Mouse (Mus musculus): Measurements from ENCODE around the gene Hist1h3f. TPM values are rescaled to one million over a fixed set of nuclear protein-coding genes. Genes with fewer than 3 reads are reported as not detected.
"Not testable (repeated sequence)": the region's sequence is repeated elsewhere in the genome, so short reads cannot be mapped to it uniquely, and the experiment has no call there.

Hist1h3f gene
- total RNA-seq, 2 experiments from 2014 or later: 16.0 to 17.8 TPM

GRCm38 (mm10) chr13:23573898-23574524 lies 30.2 kb downstream of the Hist1h3f start, which contains the start of the genes Hist1h2bf and Hist1h2ad:
TSS of gene Hist1h2bf (minus strand) at chr13:23574196.
TSS of gene Hist1h2ad (plus strand) at chr13:23574381.
- peak; percentile 95 to 99 for DNase-seq (ENCODE audit: low spot score in 2 of 2)
- intact Hi-C loops (cut with DNase I): loop anchor here (2.0 kb wide), 1 partner anchor 1857 kb away; the partner anchor contains the start of genes Hist1h2ai, Hist1h2bl and Hist1h3h

GRCm38 (mm10) chr13:23574546-23575170 lies 30.8 kb downstream of the Hist1h3f start:
- DNase-seq (ENCODE audit: low spot score in 2 of 2): not testable (repeated sequence)
- intact Hi-C loops (cut with DNase I): loop anchor here (2.0 to 5.0 kb wide), 2 partner anchors 183 to 1858 kb away; partner anchors contain the start of genes Hist1h2ai, Hist1h2bl, Hist1h3h and Hist1h4b

- DNase-seq (ENCODE audit: low spot score in 2 of 2): peak; percentile 75 to 88
- intact Hi-C loops (cut with DNase I): loop anchor here (2.0 to 5.0 kb wide), 2 partner anchors 182 to 1859 kb away; partner anchors contain the start of genes Hist1h2ai, Hist1h2bl, Hist1h3h and Hist1h4b
These were observed 31.5 kb downstream of the Hist1h3f start, which contains the start of gene Hist1h3d for GRCm38 (mm10) chr13:23575271-23575851. TSS of gene Hist1h3d (plus strand) at chr13:23575763.

DNA sequence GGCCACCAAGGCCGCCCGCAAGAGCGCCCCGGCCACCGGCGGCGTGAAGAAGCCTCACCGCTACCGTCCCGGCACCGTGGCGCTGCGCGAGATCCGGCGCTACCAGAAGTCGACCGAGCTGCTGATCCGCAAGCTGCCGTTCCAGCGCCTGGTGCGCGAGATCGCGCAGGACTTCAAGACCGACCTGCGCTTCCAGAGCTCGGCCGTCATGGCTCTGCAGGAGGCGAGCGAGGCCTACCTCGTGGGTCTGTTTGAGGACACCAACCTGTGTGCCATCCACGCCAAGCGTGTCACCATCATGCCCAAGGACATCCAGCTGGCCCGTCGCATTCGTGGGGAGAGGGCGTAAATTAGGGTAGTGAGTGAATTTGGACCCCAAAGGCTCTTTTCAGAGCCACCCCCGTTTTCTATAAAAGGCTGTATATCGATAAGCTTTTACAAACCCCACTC lies 32.0 kb downstream of the Hist1h3f start:
- intact Hi-C loops (cut with DNase I): loop anchor here (2.0 to 5.0 kb wide), 2 partner anchors 181 to 1859 kb away; partner anchors contain the start of genes Hist1h2ai, Hist1h2bl, Hist1h3h and Hist1h4b

GRCm38 (mm10) chr13:23576351-23576881 lies 32.6 kb downstream of the Hist1h3f start:
- DNase-seq (ENCODE audit: low spot score in 2 of 2): no peak

More for the DNA sequence above, 32.0 kb downstream of the Hist1h3f start:
- not testable (repeated sequence) for DNase-seq (ENCODE audit: low spot score in 2 of 2)

DNA sequence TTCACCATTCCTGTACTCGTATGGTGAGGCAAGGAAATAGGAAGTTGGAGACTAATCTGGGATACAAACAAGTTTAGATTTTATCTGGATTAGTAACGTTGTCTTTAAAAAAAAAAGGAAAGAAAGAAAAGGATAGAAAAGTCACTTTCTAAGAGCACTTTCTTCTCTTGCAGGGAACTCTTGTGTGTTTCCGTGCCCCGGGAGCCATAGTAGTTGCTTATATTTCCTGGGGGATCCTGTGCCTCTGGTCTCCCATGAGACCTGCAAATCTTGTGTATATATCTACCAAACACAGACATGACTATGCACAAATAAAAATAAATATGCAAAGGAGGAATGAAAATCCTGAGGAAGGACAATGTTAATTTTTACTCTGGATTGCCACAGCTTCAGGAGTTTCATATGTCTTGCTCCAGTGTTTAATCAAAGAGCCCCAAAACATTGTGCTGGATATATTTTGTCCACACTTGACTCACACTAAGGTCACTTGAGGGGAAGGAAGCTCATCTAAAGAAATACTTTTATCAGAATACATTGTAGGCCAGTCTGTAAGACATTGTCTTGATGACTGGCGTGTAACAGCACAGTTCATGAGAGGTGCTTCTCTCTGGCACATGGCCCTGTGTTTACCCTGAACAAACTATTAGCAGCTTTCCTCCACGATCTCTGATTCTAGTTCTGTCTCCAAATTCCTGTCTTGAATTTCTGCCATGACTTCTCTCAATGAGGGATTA lies 33.2 kb downstream of the Hist1h3f start:
- no peak for DNase-seq (ENCODE audit: low spot score in 2 of 2)
- intact Hi-C loops (cut with DNase I): loop anchor here (5.0 kb wide), 1 partner anchor 180 kb away; the partner anchor contains the start of gene Hist1h4b

More at GRCm38 (mm10) chr13:23576351-23576881, 32.6 kb downstream of the Hist1h3f start:
- intact Hi-C loops (cut with DNase I): loop anchor here (5.0 kb wide), 1 partner anchor 181 kb away; the partner anchor contains the start of gene Hist1h4b

DNA sequence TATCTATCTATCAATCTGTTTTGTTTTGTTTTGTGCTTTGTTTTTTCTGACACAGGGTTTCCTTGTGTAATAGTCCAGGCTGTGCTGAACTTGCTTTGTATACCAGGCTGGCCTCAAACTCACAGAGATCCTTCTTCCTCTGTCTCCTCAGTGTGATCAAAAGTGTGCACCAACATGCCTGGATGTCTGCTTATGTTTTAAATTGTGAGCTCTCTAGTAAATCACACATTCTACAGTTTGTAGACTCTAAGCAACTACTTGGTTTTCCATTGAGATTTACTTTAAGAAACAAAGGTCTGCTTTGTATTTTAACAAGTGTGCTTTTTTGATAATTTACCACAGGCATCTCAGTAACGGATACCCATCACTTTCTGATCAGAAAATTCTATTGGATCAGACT lies 34.0 kb downstream of the Hist1h3f start:
- DNase-seq (ENCODE audit: low spot score in 2 of 2): no peak
- intact Hi-C loops (cut with DNase I): loop anchor here (5.0 kb wide), 1 partner anchor 179 kb away; the partner anchor contains the start of gene Hist1h4b

DNA sequence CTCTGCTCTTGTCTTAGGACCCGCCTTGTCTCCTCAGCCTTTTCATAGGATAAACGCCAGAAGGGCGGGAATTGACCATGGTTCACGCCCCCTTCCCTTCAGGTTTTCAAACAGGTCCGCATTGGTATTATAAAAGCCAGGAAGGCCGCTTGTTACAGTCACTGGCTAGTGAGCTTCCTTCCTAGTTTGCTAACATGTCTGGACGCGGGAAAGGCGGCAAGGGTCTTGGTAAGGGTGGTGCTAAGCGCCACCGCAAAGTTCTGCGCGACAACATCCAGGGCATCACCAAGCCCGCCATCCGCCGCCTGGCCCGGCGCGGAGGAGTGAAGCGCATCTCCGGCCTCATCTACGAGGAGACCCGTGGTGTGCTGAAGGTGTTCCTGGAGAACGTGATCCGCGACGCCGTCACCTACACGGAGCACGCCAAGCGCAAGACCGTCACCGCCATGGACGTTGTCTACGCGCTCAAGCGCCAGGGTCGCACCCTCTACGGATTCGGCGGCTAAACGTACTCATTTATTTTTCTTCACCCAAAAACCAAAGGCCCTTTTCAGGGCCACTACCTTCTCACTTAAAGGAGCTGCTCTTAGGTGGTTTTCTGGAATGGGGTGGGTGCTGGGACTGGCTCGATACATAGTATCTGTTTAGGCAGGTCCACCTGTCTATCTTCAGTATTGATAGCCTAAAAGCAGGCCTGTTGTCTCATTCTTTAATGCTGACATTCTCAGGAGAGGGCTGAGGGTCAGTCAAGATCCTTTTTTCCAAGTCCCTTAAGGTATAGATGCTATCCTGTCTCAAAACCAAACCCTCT lies 37.8 kb downstream of the Hist1h3f start, which contains the start of gene Hist1h4d:
Gene Hist1h4d, plus strand, starts transcription at position 191 of the 811 bp plus-strand sequence.
- peak; percentile 98 to 99 for DNase-seq (ENCODE audit: low spot score in 2 of 2)
- intact Hi-C loops (cut with DNase I): loop anchor here (5.0 to 10.0 kb wide), 3 partner anchors 161 to 1827 kb away; partner anchors contain the start of genes Hist1h1b, Hist1h2ak, Hist1h2an and Hist1h2bn

GRCm38 (mm10) chr13:23582219-23583056 lies 38.6 kb downstream of the Hist1h3f start:
- DNase-seq (ENCODE audit: low spot score in 2 of 2): no peak
- intact Hi-C loops (cut with DNase I): loop anchor here (5.0 to 10.0 kb wide), 3 partner anchors 160 to 1828 kb away; partner anchors contain the start of genes Hist1h1b, Hist1h2ak, Hist1h2an and Hist1h2bn

GRCm38 (mm10) chr13:23583387-23584068 lies 39.7 kb downstream of the Hist1h3f start:
- intact Hi-C loops (cut with DNase I): loop anchor here (5.0 to 10.0 kb wide), 3 partner anchors 159 to 1829 kb away; partner anchors contain the start of genes Hist1h1b, Hist1h2ak, Hist1h2an and Hist1h2bn
- no peak for DNase-seq (ENCODE audit: low spot score in 2 of 2)

DNA sequence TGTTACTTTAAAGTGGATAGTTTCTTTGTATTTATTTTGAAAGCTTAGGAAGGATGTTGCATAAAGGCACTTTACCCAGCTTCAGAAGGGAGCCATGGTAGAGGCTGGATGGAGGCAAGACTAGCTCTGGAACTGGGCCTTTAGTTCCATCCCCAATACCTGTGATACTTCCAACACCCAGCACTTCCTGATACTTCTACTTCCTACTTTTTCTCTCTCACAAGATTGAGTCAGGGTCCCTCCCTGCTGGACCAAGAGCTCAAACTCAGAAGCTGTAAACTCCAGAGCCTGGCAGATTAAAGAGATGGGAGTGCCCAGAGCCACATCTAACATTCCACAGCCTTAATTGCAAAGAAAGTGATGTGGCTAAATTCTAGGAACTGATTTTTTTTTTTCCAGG lies 40.5 kb downstream of the Hist1h3f start:
- no peak for DNase-seq (ENCODE audit: low spot score in 2 of 2)
- intact Hi-C loops (cut with DNase I): loop anchor here (5.0 to 10.0 kb wide), 3 partner anchors 158 to 1830 kb away; partner anchors contain the start of genes Hist1h1b, Hist1h2ak, Hist1h2an and Hist1h2bn

GRCm38 (mm10) chr13:23585029-23585441 lies 41.2 kb downstream of the Hist1h3f start:
- intact Hi-C loops (cut with DNase I): loop anchor here (5.0 to 10.0 kb wide), 3 partner anchors 97 to 1830 kb away; partner anchors contain the start of genes Hist1h1b, Hist1h2ac, Hist1h2ak and Hist1h2an

DNA sequence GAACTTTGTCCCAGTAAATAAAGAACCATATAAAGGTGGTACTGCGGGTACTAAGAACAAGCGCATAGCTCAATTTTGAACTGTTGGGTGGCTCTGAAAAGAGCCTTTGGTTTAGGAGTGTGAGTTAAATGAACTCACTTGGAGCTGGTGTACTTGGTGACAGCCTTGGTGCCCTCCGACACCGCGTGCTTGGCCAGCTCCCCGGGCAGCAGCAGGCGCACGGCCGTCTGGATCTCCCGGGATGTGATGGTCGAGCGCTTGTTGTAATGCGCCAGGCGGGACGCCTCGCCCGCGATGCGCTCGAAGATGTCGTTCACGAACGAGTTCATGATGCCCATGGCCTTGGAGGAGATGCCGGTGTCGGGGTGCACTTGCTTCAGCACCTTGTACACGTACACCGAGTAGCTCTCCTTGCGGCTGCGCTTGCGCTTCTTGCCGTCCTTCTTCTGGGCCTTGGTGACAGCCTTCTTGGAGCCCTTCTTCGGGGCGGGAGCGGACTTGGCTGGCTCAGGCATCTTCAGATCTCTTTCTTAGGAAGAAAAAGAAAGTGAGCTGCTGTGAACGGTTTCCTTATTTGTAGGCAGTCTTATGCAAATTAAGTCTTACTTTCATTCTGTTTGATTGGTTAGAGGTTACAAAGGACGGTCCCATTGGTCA lies 41.7 kb downstream of the Hist1h3f start:
- intact Hi-C loops (cut with DNase I): loop anchor here (2.0 to 10.0 kb wide), 4 partner anchors 35 to 1831 kb away; partner anchors contain the start of genes Hist1h1b, Hist1h2ac, Hist1h2ak and Hist1h2an
- peak; percentile 80 to 94 for DNase-seq (ENCODE audit: low spot score in 2 of 2)

More at GRCm38 (mm10) chr13:23585029-23585441, 41.2 kb downstream of the Hist1h3f start:
- DNase-seq (ENCODE audit: low spot score in 2 of 2): peak; percentile 77 to 81

- peak in 1 of 2 experiments; percentile 14 for DNase-seq (ENCODE audit: low spot score in 2 of 2)
- intact Hi-C loops (cut with DNase I): loop anchor here (2.0 to 10.0 kb wide), 4 partner anchors 34 to 1832 kb away; partner anchors contain the start of genes Hist1h1b, Hist1h2ac, Hist1h2ak and Hist1h2an
These were observed 42.5 kb downstream of the Hist1h3f start for GRCm38 (mm10) chr13:23586099-23586939.

Data from left cerebral cortex, postnatal 25 days (tissue).